Mouse (Mus musculus) embryonic facial prominence, embryonic 13.5 days (tissue): ENCODE measurements at regions not wholly inside any gene's neighbourhood (a gene's known extent, or its start where the extent isn't known, plus 50 kb on each side); places are given as distances from the start of the nearest gene placed in this dataset.

Source experiments
- ATAC-seq: fragments of 200-750 bp; cut with Nextera tagmentation; 2 replicates; pipeline ENCODE4 v1.8.0; 2017; ENCODE audit warnings: low read depth; ENCODE audit not compliant: insufficient number of reproducible peaks, insufficient read depth, low FRiP score, low TSS enrichment
- H3K27ac ChIP-seq: fragments of 300-500 bp; sonication (generic); 2 replicates; pipeline ENCODE4 v1.5.1; 2015; ENCODE audit warnings: moderate library complexity, mild to moderate bottlenecking, inconsistent platforms
- H3K27me3 ChIP-seq: fragments of 300-500 bp; sonication (generic); 2 replicates; pipeline ENCODE4 v1.6.1; 2015; ENCODE audit warnings: mild to moderate bottlenecking, inconsistent platforms
- H3K36me3 ChIP-seq: fragments of 300-500 bp; sonication (generic); 2 replicates; pipeline ENCODE4 v1.6.1; 2015; ENCODE audit warnings: mild to moderate bottlenecking, inconsistent platforms
- H3K4me1 ChIP-seq: fragments of 300-500 bp; sonication (generic); 2 replicates; pipeline ENCODE4 v1.6.1; 2015; ENCODE audit warnings: inconsistent platforms
- H3K4me2 ChIP-seq: fragments of 300-500 bp; sonication (generic); 2 replicates; pipeline ENCODE4 v1.6.1; 2015; ENCODE audit warnings: moderate library complexity, mild to moderate bottlenecking, inconsistent platforms
- H3K4me3 ChIP-seq: fragments of 300-500 bp; sonication (generic); 2 replicates; pipeline ENCODE4 v1.5.1; 2015; ENCODE audit warnings: mild to moderate bottlenecking, inconsistent platforms
- H3K9ac ChIP-seq: fragments of 300-500 bp; sonication (generic); 2 replicates; pipeline ENCODE4 v1.6.1; 2015; ENCODE audit warnings: mild to moderate bottlenecking, inconsistent platforms
- H3K9me3 ChIP-seq: fragments of 300-500 bp; sonication (generic); 2 replicates; pipeline ENCODE4 v1.6.1; 2016; ENCODE audit warnings: inconsistent platforms
- WGBS: fragments of 180-500 bp; shearing (Covaris S2); methylation state at CpG from one replicate; pipeline ENCODE4 v1.1.7; 2015; ENCODE audit warnings: mixed read lengths; 5-methylcytosine and 5-hydroxymethylcytosine counted together

GRCm38 (mm10) chr13:42403231-42404020, 102.2 kb downstream of the Edn1 start:
- H3K9ac ChIP-seq, result no peak overlapping the region
- WGBS, result 79% methylated on average over 3 of the region's 3 CpGs
- peaks cover 1% of the 10 kb centered on the region; the same call in 1 of the 2 replicates for H3K9me3 ChIP-seq
- H3K27ac ChIP-seq, result no peak overlapping the region
- H3K27me3 ChIP-seq, result no peaks in the 10 kb centered on the region
- no peak for ATAC-seq
- H3K4me2 ChIP-seq, result no peak overlapping the region
- no peaks in the 10 kb centered on the region for H3K4me1 ChIP-seq
- no peaks in the 10 kb centered on the region for H3K36me3 ChIP-seq
- no peak overlapping the region for H3K4me3 ChIP-seq

- WGBS, result 90% methylated on average over 1 of the region's 1 CpGs
- H3K27me3 ChIP-seq, result no peaks in the 10 kb centered on the region
- no peak overlapping the region for H3K27ac ChIP-seq
- ATAC-seq, result no peak
- H3K9me3 ChIP-seq, result peaks cover 3% of the 10 kb centered on the region; the same call in 1 of the 2 replicates
- no peaks in the 10 kb centered on the region for H3K36me3 ChIP-seq
- H3K4me2 ChIP-seq, result no peak overlapping the region
- H3K9ac ChIP-seq, result no peak overlapping the region
- H3K4me1 ChIP-seq, result 0 out of 2 replicates have a peak, but pooled peaks cover 4% of the 10 kb centered on the region
- no peak overlapping the region for H3K4me3 ChIP-seq
These were observed 111.5 kb downstream of the Edn1 start for GRCm38 (mm10) chr13:42412652-42413282.

- Histone ChIP-seq H3K27me3 (no peaks in the 10 kb centered on the region), H3K4me2 (no peak overlapping the region), H3K36me3 (no peaks in the 10 kb centered on the region), H3K4me3 (no peak overlapping the region), H3K9me3 (no peaks in the 10 kb centered on the region), H3K4me1 (no peaks in the 10 kb centered on the region), H3K9ac (no peak overlapping the region), H3K27ac (no peak overlapping the region)
- 4% methylated on average over 1 of the region's 1 CpGs for WGBS
- no peak for ATAC-seq
These were observed 145.6 kb downstream of the Edn1 start for GRCm38 (mm10) chr13:42446921-42447320.

- Histone ChIP-seq H3K36me3 (no peaks in the 10 kb centered on the region), H3K4me1 (no peaks in the 10 kb centered on the region), H3K4me2 (no peak overlapping the region), H3K9me3 (no peaks in the 10 kb centered on the region), H3K4me3 (no peak overlapping the region), H3K27me3 (no peaks in the 10 kb centered on the region), H3K27ac (no peak overlapping the region), H3K9ac (no peak overlapping the region)
- ATAC-seq, result no peak
- 74% methylated on average over 5 of the region's 5 CpGs for WGBS
These were observed 152.4 kb downstream of the Edn1 start for GRCm38 (mm10) chr13:42453665-42454064.

- no peak for ATAC-seq
These were observed 158.6 kb downstream of the Edn1 start for GRCm38 (mm10) chr13:42459892-42460291.

GRCm38 (mm10) chr13:42478825-42479224, 177.5 kb downstream of the Edn1 start:
- no peaks in the 10 kb centered on the region for H3K9me3 ChIP-seq
- H3K36me3 ChIP-seq, result no peaks in the 10 kb centered on the region
- H3K27ac ChIP-seq, result no peak overlapping the region
- H3K9ac ChIP-seq, result no peak overlapping the region
- H3K4me3 ChIP-seq, result no peak overlapping the region
- H3K4me2 ChIP-seq, result no peak overlapping the region
- H3K4me1 ChIP-seq, result no peaks in the 10 kb centered on the region
- H3K27me3 ChIP-seq, result no peaks in the 10 kb centered on the region
- WGBS, result 77% methylated on average over 3 of the region's 3 CpGs
- no peak for ATAC-seq

More at GRCm38 (mm10) chr13:42459892-42460291, 158.6 kb downstream of the Edn1 start:
- H3K4me1 ChIP-seq, result no peaks in the 10 kb centered on the region
- WGBS, result 83% methylated on average over 3 of the region's 3 CpGs
- no peaks in the 10 kb centered on the region for H3K9me3 ChIP-seq
- no peak overlapping the region for H3K4me2 ChIP-seq
- no peak overlapping the region for H3K9ac ChIP-seq
- H3K4me3 ChIP-seq, result no peak overlapping the region
- no peaks in the 10 kb centered on the region for H3K27me3 ChIP-seq
- no peaks in the 10 kb centered on the region for H3K36me3 ChIP-seq
- no peak overlapping the region for H3K27ac ChIP-seq

DNA sequence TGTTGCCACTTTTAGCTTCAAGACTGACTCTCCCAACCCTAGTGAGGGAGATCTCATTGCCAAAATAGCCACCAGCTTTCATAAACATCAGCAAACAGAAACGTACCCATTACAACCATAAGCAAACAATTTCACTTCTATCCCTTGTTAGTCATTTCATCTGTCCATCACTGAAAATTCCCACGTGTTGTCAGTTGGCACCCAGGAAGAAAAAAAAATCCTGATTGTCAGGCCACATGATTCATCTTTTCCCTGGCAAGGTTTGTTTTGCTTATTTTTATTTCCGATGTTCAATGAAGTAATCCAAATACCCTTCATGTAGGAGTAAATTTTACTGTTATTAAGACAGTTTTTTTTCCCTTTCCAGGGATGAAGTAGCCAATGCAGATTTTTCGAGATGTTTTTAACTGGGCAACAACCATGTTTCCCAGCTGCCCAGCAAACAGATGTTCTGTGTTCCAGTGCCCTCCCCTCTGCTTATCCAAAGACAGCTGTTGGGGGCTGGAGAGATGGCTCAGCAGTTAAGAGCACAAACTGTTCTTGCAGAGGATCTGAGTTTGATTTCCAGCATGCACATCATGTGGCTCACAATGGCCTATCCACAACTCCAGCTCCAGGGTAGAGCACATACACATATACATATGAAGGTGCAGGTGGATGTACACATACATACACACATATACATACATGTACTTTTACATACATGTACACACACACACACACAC, 189.3 kb upstream of the Phactr1 start:
- Histone ChIP-seq H3K4me2 (no peak overlapping the region), H3K9me3 (no peaks in the 10 kb centered on the region), H3K4me3 (no peak overlapping the region), H3K9ac (no peak overlapping the region), H3K36me3 (no peaks in the 10 kb centered on the region), H3K27me3 (no peaks in the 10 kb centered on the region), H3K4me1 (no peaks in the 10 kb centered on the region), H3K27ac (no peak overlapping the region)
- 67% methylated on average over 4 of the region's 4 CpGs for WGBS
- ATAC-seq, result no peak

DNA sequence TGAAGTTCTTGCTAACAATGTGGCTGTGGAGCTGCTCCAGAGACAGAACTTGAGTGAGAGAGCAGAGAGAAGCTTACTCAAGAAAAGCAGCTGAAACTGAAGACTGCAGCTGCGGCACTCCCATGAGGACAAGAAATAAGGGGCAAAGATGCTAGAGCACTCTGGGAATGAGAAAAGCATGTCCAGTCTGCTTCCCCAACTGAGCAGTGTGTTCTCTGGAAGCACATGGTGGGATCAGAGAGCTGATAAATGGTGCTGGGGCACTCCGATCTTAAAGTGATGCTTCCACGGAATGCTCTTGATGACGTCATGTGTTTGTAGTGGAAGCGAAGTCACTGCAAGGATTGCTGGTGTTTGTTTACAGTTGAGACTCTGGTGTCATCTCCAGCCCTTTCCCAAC, 186.1 kb upstream of the Phactr1 start:
- H3K9me3 ChIP-seq, result no peaks in the 10 kb centered on the region
- no peak overlapping the region for H3K4me2 ChIP-seq
- no peaks in the 10 kb centered on the region for H3K4me1 ChIP-seq
- no peak for ATAC-seq
- no peak overlapping the region for H3K4me3 ChIP-seq
- H3K36me3 ChIP-seq, result no peaks in the 10 kb centered on the region
- no peak overlapping the region for H3K27ac ChIP-seq
- H3K9ac ChIP-seq, result no peak overlapping the region
- WGBS, result 87% methylated on average over 5 of the region's 5 CpGs
- no peaks in the 10 kb centered on the region for H3K27me3 ChIP-seq

- Histone ChIP-seq H3K27me3 (no peaks in the 10 kb centered on the region), H3K27ac (no peak overlapping the region), H3K9ac (no peak overlapping the region), H3K4me2 (no peak overlapping the region), H3K9me3 (no peaks in the 10 kb centered on the region), H3K4me1 (no peaks in the 10 kb centered on the region), H3K4me3 (no peak overlapping the region), H3K36me3 (no peaks in the 10 kb centered on the region)
- ATAC-seq, result no peak
- 64% methylated on average over 4 of the region's 4 CpGs for WGBS
These were observed 182.1 kb upstream of the Phactr1 start for GRCm38 (mm10) chr13:42498351-42498750.

GRCm38 (mm10) chr13:42507535-42507934, 172.9 kb upstream of the Phactr1 start:
- 86% methylated on average over 5 of the region's 5 CpGs for WGBS
- H3K4me3 ChIP-seq, result no peak overlapping the region

GRCm38 (mm10) chr13:42518686-42519085, 161.7 kb upstream of the Phactr1 start:
- Histone ChIP-seq H3K4me2 (no peak overlapping the region), H3K27me3 (no peaks in the 10 kb centered on the region), H3K9ac (no peak overlapping the region), H3K27ac (no peak overlapping the region), H3K4me3 (no peak overlapping the region), H3K36me3 (no peaks in the 10 kb centered on the region), H3K4me1 (no peaks in the 10 kb centered on the region), H3K9me3 (no peaks in the 10 kb centered on the region)
- 69% methylated on average over 4 of the region's 4 CpGs for WGBS
- ATAC-seq, result no peak

More at GRCm38 (mm10) chr13:42507535-42507934, 172.9 kb upstream of the Phactr1 start:
- no peak for ATAC-seq
- Histone ChIP-seq H3K4me1 (no peaks in the 10 kb centered on the region), H3K9me3 (no peaks in the 10 kb centered on the region), H3K27ac (no peak overlapping the region), H3K4me2 (no peak overlapping the region), H3K36me3 (no peaks in the 10 kb centered on the region), H3K9ac (no peak overlapping the region), H3K27me3 (no peaks in the 10 kb centered on the region)
